In genomic region chr17:14953452-14953851, GRCm38 (mm10) we compare ENCODE assay signal across 17 mouse cellular contexts. TPM values are rescaled to one million over a fixed set of nuclear protein-coding genes. Genes with fewer than 3 reads are reported as not detected.
DNase-seq lines count a peak whose midpoint lies in the region; ATAC-seq and TF ChIP-seq lines count a peak whose summit lies in the region.
"Had no signal": no experiment of that assay in that cellular context is flagged by ENCODE, and none has a peak within 500 bp of the region (broad histone marks: within the 10 kb centered on the region; RNA-seq: fewer than 3 reads in every experiment).

No protein-coding gene starts in this region.

- peak overlapping the region; percentile 11; the same call in 1 of the 2 replicates for H3K4me2 ChIP-seq in liver, postnatal 0 days (ENCODE audit: low read depth, low read length)
- H3K4me2 ChIP-seq in hindbrain, embryonic 13.5 days: no peak overlapping the region
- H3K4me2 ChIP-seq: forebrain, embryonic 13.5 days; heart, embryonic 11.5 days; midbrain, embryonic 13.5 days had no signal

- TF ChIP-seq EP300 in liver, postnatal 0 days (IDR thresholded peaks at IDR 0.05; ENCODE audit: low read depth): no peak

- H3K4me1 ChIP-seq in liver, postnatal 0 days (ENCODE audit: insufficient read depth): peaks cover 6% of the 10 kb centered on the region; the same call in 1 of the 2 replicates
- no peaks in the 10 kb centered on the region for H3K4me1 ChIP-seq in hindbrain, embryonic 13.5 days (replicated peaks)
- H3K4me1 ChIP-seq: forebrain, embryonic 13.5 days; midbrain, embryonic 13.5 days had no signal

- H3K27me3 ChIP-seq in liver, postnatal 0 days (ENCODE audit: insufficient read depth, low read length): no peaks in the 10 kb centered on the region
- H3K27me3 ChIP-seq in hindbrain, embryonic 13.5 days: no peaks in the 10 kb centered on the region
- H3K27me3 ChIP-seq: forebrain, embryonic 13.5 days; midbrain, embryonic 13.5 days had no signal

- H3K9ac ChIP-seq in liver, postnatal 0 days (replicated peaks): no peak overlapping the region
- no peak overlapping the region for H3K9ac ChIP-seq in hindbrain, embryonic 13.5 days
- H3K9ac ChIP-seq: forebrain, embryonic 13.5 days; midbrain, embryonic 13.5 days had no signal

- intact Hi-C loops in left cerebral cortex, postnatal 36 days (cut with DNase I): no loop called here

- 77% methylated on average over 8 of the region's 8 CpGs for WGBS in liver, postnatal 0 days (ENCODE audit: insufficient replicate concordance)
- WGBS in hindbrain, embryonic 13.5 days: 91% methylated on average over 8 of the region's 8 CpGs

- H3K36me3 ChIP-seq in liver, postnatal 0 days (replicated peaks; ENCODE audit: insufficient read depth, low read length): peaks cover 65% of the 10 kb centered on the region
- peaks cover 51% of the 10 kb centered on the region for H3K36me3 ChIP-seq in hindbrain, embryonic 13.5 days

- no peak overlapping the region for H3K4me3 ChIP-seq in liver, postnatal 0 days (ENCODE audit: low read depth, low read length)
- no peak overlapping the region for H3K4me3 ChIP-seq in hindbrain, embryonic 13.5 days
- H3K4me3 ChIP-seq: forebrain, embryonic 13.5 days; midbrain, embryonic 13.5 days had no signal

- peak; percentile 92 for ATAC-seq in granulocyte monocyte progenitor cell, adult 5-6 weeks (replicated peaks; ENCODE audit: poor library complexity, severe bottlenecking)
- peak; percentile 66 for ATAC-seq in liver, postnatal 0 days
- no peak for ATAC-seq in hindbrain, embryonic 13.5 days (ENCODE audit: low FRiP score)
- ATAC-seq: forebrain, embryonic 13.5 days; lung, postnatal 0 days; midbrain, embryonic 13.5 days had no signal

- no peaks in the 10 kb centered on the region for H3K9me3 ChIP-seq in liver, postnatal 0 days (ENCODE audit: low read length)
- no peaks in the 10 kb centered on the region for H3K9me3 ChIP-seq in hindbrain, embryonic 13.5 days
- H3K9me3 ChIP-seq: forebrain, embryonic 13.5 days; midbrain, embryonic 13.5 days had no signal

- TF ChIP-seq CTCF in liver, postnatal 0 days (IDR thresholded peaks at IDR 0.05; ENCODE audit: low read depth): no peak

- DNase-seq in lung, postnatal 36 days: peak; percentile 26
- no peak for DNase-seq in lung, postnatal 4 days
- DNase-seq in liver, postnatal 0 days: no peak
- DNase-seq in left cerebral cortex, postnatal 36 days (ENCODE audit: low spot score in 2 of 2): no peak
- DNase-seq in B cell, adult 2 months: no peak
- no peak for DNase-seq in thymus, postnatal 14 days
- DNase-seq: heart, postnatal 36 days; kidney, adult 9 months; layer of hippocampus, postnatal 36 days had no signal

- no peak overlapping the region for H3K27ac ChIP-seq in liver, postnatal 0 days (ENCODE audit: low read depth)
- no peak overlapping the region for H3K27ac ChIP-seq in hindbrain, embryonic 13.5 days
- H3K27ac ChIP-seq: forebrain, embryonic 13.5 days; midbrain, embryonic 13.5 days had no signal

RNA-seq across cellular contexts. Expression of gene Phf10, which starts 7.6 kb away (rescaled TPM):
- total RNA-seq in granulocyte monocyte progenitor cell, adult 5-6 weeks (2014; fragmentation: Nextera tagmentation): 109 and 115 TPM in 2 replicates
- 56.3 and 73.7 TPM in 2 replicates for total RNA-seq in granulocyte monocyte progenitor cell, adult 5-6 weeks (2017)
- polyA plus RNA-seq in liver, postnatal 0 days (2015; fragmentation: Nextera tagmentation; extraction: Ambion mirVana): 37.3 and 40.6 TPM in 2 replicates
- 13.7 and 16.3 TPM in 2 replicates for polyA plus RNA-seq in hindbrain, embryonic 13.5 days (2015; fragmentation: Nextera tagmentation; extraction: Ambion mirVana)
- 10 to 100 TPM; 54.3 to 67.8 TPM for total RNA-seq in left cerebral cortex, postnatal 36 days (2021)

RNA-seq across cellular contexts. Expression of gene 1600012H06Rik, which starts 10.5 kb away (rescaled TPM):
- 9.4 and 12.4 TPM in 2 replicates for total RNA-seq in granulocyte monocyte progenitor cell, adult 5-6 weeks (2014; fragmentation: Nextera tagmentation)
- 9.2 and 15.6 TPM in 2 replicates for total RNA-seq in granulocyte monocyte progenitor cell, adult 5-6 weeks (2017)
- polyA plus RNA-seq in liver, postnatal 0 days (2015; fragmentation: Nextera tagmentation; extraction: Ambion mirVana): 20.0 and 21.3 TPM in 2 replicates
- 31.0 and 32.8 TPM in 2 replicates for polyA plus RNA-seq in hindbrain, embryonic 13.5 days (2015; fragmentation: Nextera tagmentation; extraction: Ambion mirVana)
- total RNA-seq in left cerebral cortex, postnatal 36 days (2021): 10 to 100 TPM; 16.0 to 18.1 TPM

RNA-seq across cellular contexts. Expression of gene Wdr27, which starts 10.5 kb away (rescaled TPM):
- not detected in 2 replicates for total RNA-seq in granulocyte monocyte progenitor cell, adult 5-6 weeks (2014; fragmentation: Nextera tagmentation)
- total RNA-seq in granulocyte monocyte progenitor cell, adult 5-6 weeks (2017): not detected in 2 replicates
- 3.2 and 4.2 TPM in 2 replicates for polyA plus RNA-seq in liver, postnatal 0 days (2015; fragmentation: Nextera tagmentation; extraction: Ambion mirVana)
- polyA plus RNA-seq in hindbrain, embryonic 13.5 days (2015; fragmentation: Nextera tagmentation; extraction: Ambion mirVana): 8.5 and 12.1 TPM in 2 replicates
- 1 to 10 TPM; 3.4 to 4.4 TPM for total RNA-seq in left cerebral cortex, postnatal 36 days (2021)

RNA-seq across cellular contexts. Expression of gene 9030025P20Rik, which starts 24.8 kb away (rescaled TPM):
- 6.5 and 10.5 TPM in 2 replicates for total RNA-seq in granulocyte monocyte progenitor cell, adult 5-6 weeks (2014; fragmentation: Nextera tagmentation)
- total RNA-seq in granulocyte monocyte progenitor cell, adult 5-6 weeks (2017): 4.7 and 6.3 TPM in 2 replicates
- polyA plus RNA-seq in liver, postnatal 0 days (2015; fragmentation: Nextera tagmentation; extraction: Ambion mirVana): 3.3 and 3.9 TPM in 2 replicates
- polyA plus RNA-seq in hindbrain, embryonic 13.5 days (2015; fragmentation: Nextera tagmentation; extraction: Ambion mirVana): 10.0 and 12.6 TPM in 2 replicates
- total RNA-seq in left cerebral cortex, postnatal 36 days (2021): 1 to 10 TPM; 3.9 to 6.3 TPM

RNA-seq across cellular contexts. Expression of gene Gm3417, which starts 25.1 kb away (rescaled TPM):
- total RNA-seq in granulocyte monocyte progenitor cell, adult 5-6 weeks (2014; fragmentation: Nextera tagmentation): 0.58 and 5.6 TPM in 2 replicates
- total RNA-seq in granulocyte monocyte progenitor cell, adult 5-6 weeks (2017): 1.8 and 2.2 TPM in 2 replicates
- polyA plus RNA-seq in liver, postnatal 0 days (2015; fragmentation: Nextera tagmentation; extraction: Ambion mirVana): 1.8 and 1.9 TPM in 2 replicates
- 1.3 and 1.6 TPM in 2 replicates for polyA plus RNA-seq in hindbrain, embryonic 13.5 days (2015; fragmentation: Nextera tagmentation; extraction: Ambion mirVana)
- not detected for total RNA-seq in left cerebral cortex, postnatal 36 days (2021)
- total RNA-seq: gastrocnemius, adult 8-10 months; heart, postnatal 36 days had no signal
- polyA plus RNA-seq: forebrain, embryonic 13.5 days; heart, embryonic 11.5 days; large intestine, adult 2 months had no signal

Comparison
In these comparisons a context has a peak if more than half of its experiments do, and no peak if none do; other contexts are left out.
1. RNA of gene Wdr27, which starts 10.5 kb away (total RNA-seq): 3.4 to 4.4 TPM in left cerebral cortex, postnatal 36 days; not detected in granulocyte monocyte progenitor cell, adult 5-6 weeks; every median in the first group is over 4 times any median in the second.